Mouse (Mus musculus) lung, adult 2 months (tissue): ENCODE measurements around the gene Olfr1377. TPM values are rescaled to one million over a fixed set of nuclear protein-coding genes. Genes with fewer than 3 reads are reported as not detected.

ENCODE experiments used
- DNase-seq: peaks from one replicate; pipeline ENCODE4 v3.0.0; 2022
- H3K4me1 ChIP-seq: fragments of 200-500 bp; 2 replicates; pipeline ENCODE4 v1.6.1; 2011; ENCODE audit warnings: low read length; ENCODE audit not compliant: control insufficient read depth, insufficient read depth
- H3K4me3 ChIP-seq: fragments of 200-500 bp; replicated peaks from 2 replicates; pipeline ENCODE3; 2011; ENCODE audit warnings: low read depth, mild to moderate bottlenecking, control low read depth, low read length; ENCODE audit errors: extremely low read depth
- CTCF ChIP-seq: fragments of 200-500 bp; IDR thresholded peaks from 2 replicates; pipeline ENCODE4 v1.5.1; 2011; ENCODE audit warnings: mild to moderate bottlenecking, low read length, control low read depth; ENCODE audit not compliant: insufficient read depth
- POLR2A ChIP-seq: fragments of 200-500 bp; IDR thresholded peaks from 2 replicates; pipeline ENCODE4 v1.6.1; 2011; ENCODE audit warnings: low read depth, mild to moderate bottlenecking, control low read depth, low read length, borderline replicate concordance; ENCODE audit errors: extremely low read depth
- WGBS: fragments of 180-500 bp; shearing (Covaris S2); methylation state at CpG from one replicate; pipeline ENCODE4 v1.1.7; 2018; 5-methylcytosine and 5-hydroxymethylcytosine counted together
- polyA plus RNA-seq: library from polyadenylated mRNA; depleted of rRNA; stranded (reverse); fragments of >200 nt; gene quantifications from 2 replicates; pipeline ENCODE4 v1.2.3, GENCODE M21; 2012; rRNA removed

Olfr1377 gene
- polyA plus RNA-seq: not detected in 2 replicates

- WGBS: 56% methylated on average over 5 of the region's 5 CpGs
- TF ChIP-seq CTCF (no peak), POLR2A (no peak)
Observed at GRCm38 (mm10) chr11:50981667-50982066, at the start of gene Olfr1377. Gene Olfr1377, plus strand, starts transcription at chr11:50981967.

GRCm38 (mm10) chr11:50932040-50932439 is 49.7 kb upstream of the Olfr1377 start:
- 82% methylated on average over 1 of the region's 1 CpGs for WGBS
- H3K4me3 ChIP-seq: no peak overlapping the region
- DNase-seq: no peak
- TF ChIP-seq POLR2A: no peak
- TF ChIP-seq CTCF: no peak
- 0 out of 2 replicates have a peak, but pooled peaks cover 3% of the 10 kb centered on the region for H3K4me1 ChIP-seq

More at GRCm38 (mm10) chr11:50981667-50982066, at the start of gene Olfr1377:
- no peak within 1 kb of the TSS for H3K4me3 ChIP-seq
- H3K4me1 ChIP-seq: no peaks in the 10 kb centered on the region
- no peak for DNase-seq

GRCm38 (mm10) chr11:50938435-50938834 is 43.3 kb upstream of the Olfr1377 start:
- Histone ChIP-seq H3K4me3 (no peak overlapping the region), H3K4me1 (no peaks in the 10 kb centered on the region)
- no peak for TF ChIP-seq CTCF
- TF ChIP-seq POLR2A: no peak
- 66% methylated on average over 8 of the region's 8 CpGs for WGBS
- DNase-seq: no peak

GRCm38 (mm10) chr11:50939621-50940366 is 42.0 kb upstream of the Olfr1377 start:
- TF ChIP-seq POLR2A (no peak), CTCF (peak; percentile 66)
- 34% methylated on average over 14 of the region's 14 CpGs for WGBS
- Histone ChIP-seq H3K4me1 (no peaks in the 10 kb centered on the region), H3K4me3 (no peak overlapping the region)
- peak; percentile 10 for DNase-seq

GRCm38 (mm10) chr11:50942386-50942785 is 39.4 kb upstream of the Olfr1377 start:
- DNase-seq: no peak
- H3K4me3 ChIP-seq: no peak overlapping the region
- WGBS: 58% methylated on average over 12 of the region's 12 CpGs
- no peaks in the 10 kb centered on the region for H3K4me1 ChIP-seq
- TF ChIP-seq POLR2A (no peak), CTCF (no peak)

- no peaks in the 10 kb centered on the region for H3K4me1 ChIP-seq
- TF ChIP-seq CTCF (no peak), POLR2A (no peak)
- WGBS: 79% methylated on average over 14 of the region's 14 CpGs
- DNase-seq: no peak
- no peak within 1 kb of the TSS for H3K4me3 ChIP-seq
Observed at GRCm38 (mm10) chr11:50943506-50943905, 38.3 kb upstream of the Olfr1377 start, which contains the start of gene 4933414I15Rik. Gene 4933414I15Rik, minus strand, starts transcription at chr11:50943765.

- no peak for TF ChIP-seq POLR2A
- TF ChIP-seq CTCF: no peak
- WGBS: 37% methylated on average over 14 of the region's 14 CpGs
Observed at GRCm38 (mm10) chr11:50952290-50952689, 29.5 kb upstream of the Olfr1377 start.

GRCm38 (mm10) chr11:50953665-50954064 is 28.1 kb upstream of the Olfr1377 start, which contains the start of gene Prop1:
Gene Prop1, minus strand, starts transcription at chr11:50953765.
- no peak for TF ChIP-seq CTCF
- no peak for TF ChIP-seq POLR2A
- Histone ChIP-seq H3K4me1 (no peaks in the 10 kb centered on the region), H3K4me3 (no peak within 1 kb of the TSS)
- no peak for DNase-seq
- WGBS: 72% methylated on average over 6 of the region's 6 CpGs

More at GRCm38 (mm10) chr11:50952290-50952689, 29.5 kb upstream of the Olfr1377 start:
- Histone ChIP-seq H3K4me3 (no peak overlapping the region), H3K4me1 (no peaks in the 10 kb centered on the region)
- no peak for DNase-seq

- Histone ChIP-seq H3K4me3 (no peak overlapping the region), H3K4me1 (no peaks in the 10 kb centered on the region)
- 38% methylated on average over 2 of the region's 2 CpGs for WGBS
- TF ChIP-seq CTCF: no peak
- TF ChIP-seq POLR2A: no peak
- no peak for DNase-seq
Observed at GRCm38 (mm10) chr11:50964886-50965285, 16.9 kb upstream of the Olfr1377 start.

- TF ChIP-seq POLR2A: no peak
- no peak for TF ChIP-seq CTCF
- no peak within 1 kb of the TSS for H3K4me3 ChIP-seq
- WGBS: 90% methylated on average over 11 of the region's 11 CpGs
- H3K4me1 ChIP-seq: no peaks in the 10 kb centered on the region
- no peak for DNase-seq
Observed at GRCm38 (mm10) chr11:50966230-50966629, 15.5 kb upstream of the Olfr1377 start, which contains the start of gene Olfr1378. Gene Olfr1378, plus strand, starts transcription at chr11:50966530.
